Mouse (Mus musculus): ENCODE measurements at regions not wholly inside any gene's neighbourhood (a gene's known extent, or its start where the extent isn't known, plus 50 kb on each side); places are given as distances from the start of the nearest gene placed in this dataset.
A peak's percentile ranks its signal among the peaks of the same experiment; 100 is the strongest.
"Not testable (repeated sequence)": the region's sequence is repeated elsewhere in the genome, so short reads cannot be mapped to it uniquely, and the experiment has no call there.

GRCm38 (mm10) chr4:89621260-89621659, 58.0 kb upstream of the Dmrta1 start:
- DNase-seq = no peak

DNA sequence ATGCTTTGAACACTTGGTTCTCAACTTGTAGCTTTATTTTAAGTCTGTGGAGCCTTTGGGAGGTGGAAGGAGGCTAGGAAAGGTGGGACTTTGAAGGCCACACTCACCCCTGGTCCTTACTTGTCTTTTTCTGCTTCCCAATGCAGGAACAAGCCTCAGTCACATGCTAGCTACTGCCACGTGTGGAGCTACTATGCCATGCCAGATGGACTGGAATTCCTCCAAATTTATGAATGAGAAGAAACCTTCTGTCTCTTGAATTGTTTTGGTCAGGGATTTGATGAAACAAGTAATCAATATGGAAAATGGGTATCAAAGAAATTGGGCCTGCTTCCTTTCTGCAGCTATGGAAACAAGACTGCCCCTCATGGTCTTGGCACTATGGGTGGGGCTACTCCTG, 74.5 kb upstream of the Dmrta1 start:
- no peak for DNase-seq

- peak; percentile 58 to 60 for DNase-seq
Observed at GRCm38 (mm10) chr4:89575529-89575928, 103.7 kb upstream of the Dmrta1 start.

- no peak for DNase-seq
Observed at GRCm38 (mm10) chr4:89554711-89555466, 124.3 kb upstream of the Dmrta1 start.

GRCm38 (mm10) chr4:89552556-89552955, 126.7 kb upstream of the Dmrta1 start:
- DNase-seq = no peak

- no peak for DNase-seq
Observed at GRCm38 (mm10) chr4:89550515-89550914, 128.7 kb upstream of the Dmrta1 start.

GRCm38 (mm10) chr4:89532462-89532861, 146.8 kb upstream of the Dmrta1 start:
- peak; percentile 64 to 68 for DNase-seq

- no peak for DNase-seq
Observed at GRCm38 (mm10) chr4:89530050-89530911, 149.0 kb upstream of the Dmrta1 start.

DNA sequence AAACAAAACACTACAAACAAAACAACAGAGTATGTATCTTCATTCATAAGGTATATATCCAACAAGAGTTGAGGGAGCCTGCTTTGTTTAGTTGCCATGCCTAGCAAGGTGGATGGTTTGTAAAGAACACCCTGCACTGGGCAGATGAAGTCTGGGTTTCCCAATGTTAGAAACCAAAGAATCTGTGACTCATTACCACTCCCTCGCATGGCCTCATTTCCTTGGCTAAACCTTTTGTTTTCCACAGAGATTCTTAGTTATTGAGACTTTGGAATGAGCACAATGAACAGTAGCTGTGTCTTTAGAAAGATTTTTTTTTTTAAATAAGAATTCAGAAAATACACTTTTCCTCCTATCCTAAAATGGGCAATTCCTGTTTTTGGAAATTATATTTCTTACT, 151.3 kb upstream of the Dmrta1 start:
- DNase-seq = no peak

GRCm38 (mm10) chr4:89527326-89527725, 151.9 kb upstream of the Dmrta1 start:
- no peak for DNase-seq

- not testable (repeated sequence) for DNase-seq
Observed at GRCm38 (mm10) chr4:89525525-89525924, 153.7 kb upstream of the Dmrta1 start.

GRCm38 (mm10) chr4:89524260-89525200, 154.7 kb upstream of the Dmrta1 start:
- peak; percentile 62 to 75 for DNase-seq

GRCm38 (mm10) chr4:89523423-89524259, 155.6 kb upstream of the Dmrta1 start:
- no peak for DNase-seq

GRCm38 (mm10) chr4:89518027-89518426, 161.2 kb upstream of the Dmrta1 start:
- no peak for DNase-seq

DNA sequence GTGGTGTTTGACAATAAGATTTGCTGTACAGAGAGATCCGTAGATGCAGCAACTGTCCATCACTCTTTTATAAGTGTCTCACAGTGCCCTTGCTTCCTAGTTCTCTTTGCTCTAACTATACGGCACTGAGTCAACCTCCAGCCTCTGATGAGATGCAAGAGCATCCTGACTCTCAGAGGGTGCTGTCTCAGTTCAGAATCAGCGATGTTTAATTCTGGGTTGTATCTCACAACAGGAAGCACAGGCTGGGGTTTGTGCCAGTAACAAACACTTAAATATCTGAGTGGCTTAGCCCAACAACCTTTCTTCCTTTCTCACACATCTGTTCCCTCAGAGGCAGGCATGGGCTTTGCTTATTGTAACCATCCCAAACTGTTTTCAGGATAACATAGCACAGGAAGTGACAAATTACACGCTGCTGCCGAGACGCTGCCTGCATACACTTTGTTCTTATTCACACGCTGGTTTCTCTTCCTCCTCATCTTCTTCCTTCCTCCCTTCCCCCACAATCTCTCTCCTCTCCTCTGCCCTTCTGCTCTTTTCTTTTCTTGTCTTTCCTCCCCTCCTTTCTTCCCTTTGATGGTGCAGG, 163.3 kb upstream of the Dmrta1 start:
- no peak for DNase-seq

DNA sequence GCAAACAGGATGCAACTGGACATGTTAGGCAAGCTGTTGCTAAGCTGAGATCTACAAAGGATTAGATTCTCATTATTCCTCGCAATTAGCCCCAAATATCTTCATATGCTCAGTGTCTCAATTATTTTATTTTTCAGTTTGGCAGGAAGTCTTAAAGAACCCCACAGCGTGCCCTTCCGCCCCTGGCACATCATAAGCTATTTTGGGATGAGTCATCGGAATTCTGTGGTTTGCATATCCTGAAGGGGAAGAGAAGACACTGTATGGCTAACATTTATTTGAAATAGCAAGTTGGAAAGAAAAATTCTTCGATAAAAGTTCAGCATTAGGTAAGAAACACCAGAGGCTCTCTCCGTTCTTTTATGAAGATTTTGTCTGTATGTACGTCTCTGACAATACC, 164.3 kb upstream of the Dmrta1 start:
- no peak for DNase-seq

DNA sequence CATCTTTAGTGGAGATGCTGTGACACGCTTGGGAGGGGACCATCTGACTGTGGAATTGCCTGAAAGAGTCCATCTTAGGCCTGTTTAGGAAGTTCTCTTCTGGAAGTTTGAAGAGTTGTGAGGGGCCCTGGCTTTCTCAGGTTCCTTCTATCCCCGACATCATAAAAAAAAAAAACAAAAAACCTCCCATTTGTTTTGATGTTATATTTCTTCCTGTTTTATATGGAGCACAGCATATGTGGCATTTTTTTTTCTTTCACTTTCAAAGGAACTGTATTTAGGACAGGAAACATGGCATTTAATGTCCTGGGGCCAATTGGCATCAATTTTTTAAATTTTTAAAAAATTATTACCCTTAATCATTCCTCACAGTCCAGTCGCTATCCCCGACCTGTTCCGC, 168.6 kb upstream of the Dmrta1 start:
- no peak for DNase-seq

DNA sequence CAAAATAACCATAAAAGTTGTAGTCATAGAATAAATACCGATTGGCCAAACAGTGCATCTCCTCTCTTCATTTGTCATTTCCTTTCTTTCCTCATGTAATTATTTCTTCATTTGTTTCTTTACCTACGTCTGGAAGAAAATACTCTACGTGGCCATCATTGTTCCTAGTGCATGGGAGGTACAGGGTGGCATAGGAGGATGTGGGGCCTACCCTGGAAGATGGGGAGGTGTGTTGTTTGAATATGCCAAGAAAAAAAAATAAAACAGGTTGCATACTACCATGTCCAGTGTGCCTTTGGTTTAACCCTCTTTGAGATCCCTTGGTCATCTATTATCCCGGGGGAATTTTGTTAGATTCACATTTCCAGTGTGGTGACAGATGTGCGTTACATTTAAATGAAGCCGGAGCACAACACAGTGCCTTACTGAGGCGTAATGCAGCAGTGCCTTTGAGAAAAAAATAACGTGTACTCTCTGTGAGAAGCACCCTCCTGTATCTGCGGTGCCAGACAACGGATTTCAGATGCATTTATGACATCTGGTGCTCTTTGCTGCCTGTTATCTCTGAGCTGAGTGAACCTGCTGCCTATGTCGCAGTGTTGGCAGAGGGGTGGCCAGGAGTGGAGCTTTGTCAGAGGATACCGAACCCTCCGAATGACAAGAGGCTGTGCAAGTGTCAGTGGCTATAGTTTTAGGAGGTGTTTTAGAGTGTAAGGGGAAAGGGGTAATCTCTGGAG, 169.4 kb upstream of the Dmrta1 start:
- no peak for DNase-seq

- DNase-seq = peak in 1 of 2 experiments; percentile 40
Observed at GRCm38 (mm10) chr4:89508103-89508763, 171.0 kb upstream of the Dmrta1 start.

DNA sequence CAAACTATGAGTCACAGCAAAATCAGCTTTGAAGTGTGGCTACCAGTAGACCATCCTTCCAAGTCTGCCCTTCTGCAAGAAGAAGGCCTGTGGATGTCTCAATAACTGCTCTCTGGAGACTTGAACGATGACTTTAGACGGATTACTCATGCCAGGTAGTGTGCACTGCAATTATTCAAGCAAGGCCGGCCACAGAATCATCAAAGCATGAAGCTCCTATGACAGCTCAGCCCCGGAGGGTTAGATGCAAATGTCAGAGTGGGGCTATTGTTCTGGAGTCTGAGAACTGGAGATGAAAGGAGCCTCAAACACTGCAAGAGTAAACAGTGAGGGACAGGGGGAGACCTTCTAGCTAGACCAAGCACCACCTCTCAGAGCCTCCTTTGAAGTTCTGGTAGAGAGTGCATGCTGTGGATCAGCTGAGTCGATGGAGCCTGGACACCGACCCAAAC, 173.8 kb upstream of the Dmrta1 start:
- peak in 1 of 2 experiments; percentile 14 for DNase-seq
